Mouse (Mus musculus) C3H10T1/2 (cell line): ENCODE measurements around the gene Lsm5. TPM values are rescaled to one million over a fixed set of nuclear protein-coding genes. Genes with fewer than 3 reads are reported as not detected.

Source experiments
- polyA plus RNA-seq, 2 experiments: library from polyadenylated mRNA; unstranded; fragments of >200 nt; fragmentation: generic; extraction: Trizol; gene quantifications; one replicate each; pipeline ENCODE4 v1.2.1; 2012; ENCODE audit warnings: missing spikeins in 2 of 2

The Lsm5 gene
- polyA plus RNA-seq: 10 to 100 TPM; 27.8 to 28.8 TPM

DNA sequence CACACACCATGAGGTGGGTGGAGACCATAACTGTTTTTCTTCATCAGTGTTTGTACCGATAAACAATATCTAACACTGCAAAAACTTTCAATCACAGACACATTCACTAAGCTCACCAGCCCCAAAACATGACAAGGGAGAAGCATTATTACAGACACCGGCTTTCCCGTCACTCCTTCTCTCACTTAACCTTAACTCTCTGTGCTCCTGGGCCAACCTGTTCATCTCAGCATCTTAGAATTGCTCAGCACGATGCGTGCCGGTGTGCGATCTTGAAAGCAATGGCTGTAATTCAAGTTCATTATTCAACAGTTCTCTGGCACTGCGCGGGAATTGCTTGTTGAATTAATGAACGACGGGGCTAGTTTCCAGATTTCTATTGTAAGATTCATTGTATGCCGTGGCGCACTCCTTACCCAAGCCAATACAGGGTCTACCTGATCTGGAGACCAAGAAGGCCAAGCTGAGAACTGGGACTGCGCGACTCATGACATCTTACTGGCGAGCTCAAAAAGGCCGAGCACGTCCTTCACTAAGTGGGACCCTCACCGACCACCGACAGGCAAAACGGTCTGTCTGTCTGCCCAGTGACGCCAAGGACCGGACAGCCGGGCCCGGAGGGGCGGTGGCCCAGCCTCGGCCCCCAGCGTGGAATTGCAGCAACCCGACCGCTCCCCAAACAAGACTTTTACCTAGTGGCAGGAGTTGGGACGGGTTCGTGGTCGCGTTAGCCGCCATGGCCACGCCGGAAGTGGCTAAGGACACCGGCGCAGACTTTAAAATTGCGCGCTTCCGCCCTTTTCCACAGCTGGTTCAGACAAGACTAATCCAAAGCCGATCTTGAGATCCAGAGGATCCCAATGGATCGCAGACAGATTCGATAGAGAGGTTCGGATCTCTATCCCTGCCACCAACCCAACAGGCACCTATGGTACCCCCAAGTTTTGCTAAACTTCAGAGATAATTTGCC, at the start of gene Lsm5:
TSS of gene Lsm5 (minus strand) at position 780 of the 970 bp plus-strand sequence.

GRCm38 (mm10) chr6:56714574-56715269, 10.2 kb upstream of the Lsm5 start, which contains the start of gene Avl9:
Gene Avl9, plus strand, starts transcription at chr6:56714899.

Other genes with a start within 250 kb of the Lsm5 start
- under 1 TPM in 1 of 2 experiments, not detected in 1; 0.07 TPM for gene Pde1c, start 135.6 kb downstream of the Lsm5 start, polyA plus RNA-seq
- 1 to 10 TPM in 1 of 2 experiments, under 1 TPM in 1; 0.08 to 1.7 TPM for gene Avl9, start 10.2 kb upstream of the Lsm5 start, polyA plus RNA-seq
- 1 to 10 TPM in 1 of 2 experiments, under 1 TPM in 1; 0.95 to 7.2 TPM for gene Kbtbd2, start 93.1 kb upstream of the Lsm5 start, polyA plus RNA-seq
- gene Fkbp9, start 127.3 kb upstream of the Lsm5 start, polyA plus RNA-seq: 100 to 1,000 TPM in 1 of 2 experiments, 10 to 100 TPM in 1; 22.1 to 235 TPM
- gene Nt5c3, start 219.2 kb upstream of the Lsm5 start, polyA plus RNA-seq: 10 to 100 TPM in 1 of 2 experiments, 1 to 10 TPM in 1; 1.4 to 10.6 TPM
- gene Vmn1r4, start 219.3 kb upstream of the Lsm5 start, polyA plus RNA-seq: under 1 TPM; 0.01 to 0.24 TPM